Mouse (Mus musculus) kidney, adult 2 months (tissue): ENCODE data around the gene Lysmd4.

Source experiments
- CTCF ChIP-seq: fragments of 200-500 bp; conservative IDR thresholded peaks from 2 replicates; pipeline ENCODE4 v1.5.1; 2011; ENCODE audit warnings: low read depth, mild to moderate bottlenecking, control low read depth, low read length, moderate library complexity, mixed read lengths; ENCODE audit not compliant: insufficient read depth, insufficient read length
- POLR2A ChIP-seq: fragments of 200-500 bp; IDR thresholded peaks from one replicate; pipeline ENCODE4 v1.6.1; 2011; ENCODE audit warnings: low read depth, low read length, control low read depth

DNA sequence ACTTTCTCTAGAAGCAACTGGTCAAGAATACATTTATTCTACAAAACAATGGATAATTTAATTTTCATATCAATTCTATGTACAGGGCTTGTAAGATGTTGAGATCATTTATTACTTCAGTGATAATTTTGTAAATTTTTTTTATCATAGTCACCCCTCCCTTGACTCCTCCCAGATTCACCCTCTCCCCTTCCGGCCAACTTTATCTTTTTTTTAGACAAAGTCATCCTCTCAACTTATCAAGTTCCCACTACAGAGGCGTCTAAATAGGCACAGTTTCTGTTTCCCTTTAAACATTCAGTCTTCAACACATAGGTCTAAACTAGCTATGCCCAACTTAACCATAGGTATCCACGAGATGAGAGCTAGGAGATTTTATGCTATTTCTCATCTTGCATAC lies 90.9 kb downstream of the Lysmd4 start:
- TF ChIP-seq POLR2A = no peak
- no peak for TF ChIP-seq CTCF
